Mouse (Mus musculus) gastrocnemius, postnatal 4 days (tissue): Measurements from ENCODE around the gene Prkcb. TPM values are rescaled to one million over a fixed set of nuclear protein-coding genes. Genes with fewer than 3 reads are reported as not detected.

ENCODE experiments used
- DNase-seq, 2 experiments: peaks; one replicate each; pipeline ENCODE4 v3.0.0; 2021 to 2022; ENCODE audit warnings: low spot score in 2 of 2, mixed read lengths in 2 of 2
- total RNA-seq, 2 experiments: library from RNA; stranded (reverse); gene quantifications; 2 replicates each; pipeline ENCODE4 v1.2.3; 2021

Prkcb gene
- total RNA-seq, 2 experiments from 2014 or later: 4.4 to 5.8 TPM

DNA sequence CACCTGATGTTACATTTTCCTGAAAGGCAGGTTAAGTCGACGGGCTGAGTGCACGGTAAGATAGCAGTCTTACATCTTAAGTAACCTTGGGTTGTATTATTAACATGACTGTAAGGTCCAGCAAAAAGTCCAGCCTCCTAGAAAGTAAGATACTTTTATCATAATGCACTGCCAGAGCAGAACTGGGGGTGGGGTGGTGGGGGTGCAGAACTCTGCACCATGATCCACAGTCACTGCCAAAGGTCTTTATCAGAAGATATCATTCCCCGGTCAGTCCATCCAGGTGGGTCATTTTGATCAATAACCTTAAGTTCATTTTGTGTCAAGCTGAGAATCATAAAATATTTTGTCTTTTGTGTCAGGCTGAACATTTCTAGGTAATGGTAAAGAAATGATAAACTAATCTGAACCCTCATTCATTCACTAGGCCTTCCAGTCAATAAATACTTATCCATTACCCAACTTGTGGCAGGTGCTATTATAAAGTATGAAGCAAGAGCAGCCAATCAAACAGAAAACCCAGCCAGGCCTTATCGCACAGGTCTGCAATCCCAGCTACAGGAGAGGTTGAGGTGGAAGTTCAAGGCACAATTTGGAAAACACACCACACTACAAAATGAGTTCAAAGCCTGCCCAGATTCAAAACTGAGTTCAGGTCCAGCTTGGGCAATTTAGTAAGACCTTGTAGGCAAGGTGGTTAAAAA is 369.0 kb downstream of the Prkcb start:
- DNase-seq: no peak

DNA sequence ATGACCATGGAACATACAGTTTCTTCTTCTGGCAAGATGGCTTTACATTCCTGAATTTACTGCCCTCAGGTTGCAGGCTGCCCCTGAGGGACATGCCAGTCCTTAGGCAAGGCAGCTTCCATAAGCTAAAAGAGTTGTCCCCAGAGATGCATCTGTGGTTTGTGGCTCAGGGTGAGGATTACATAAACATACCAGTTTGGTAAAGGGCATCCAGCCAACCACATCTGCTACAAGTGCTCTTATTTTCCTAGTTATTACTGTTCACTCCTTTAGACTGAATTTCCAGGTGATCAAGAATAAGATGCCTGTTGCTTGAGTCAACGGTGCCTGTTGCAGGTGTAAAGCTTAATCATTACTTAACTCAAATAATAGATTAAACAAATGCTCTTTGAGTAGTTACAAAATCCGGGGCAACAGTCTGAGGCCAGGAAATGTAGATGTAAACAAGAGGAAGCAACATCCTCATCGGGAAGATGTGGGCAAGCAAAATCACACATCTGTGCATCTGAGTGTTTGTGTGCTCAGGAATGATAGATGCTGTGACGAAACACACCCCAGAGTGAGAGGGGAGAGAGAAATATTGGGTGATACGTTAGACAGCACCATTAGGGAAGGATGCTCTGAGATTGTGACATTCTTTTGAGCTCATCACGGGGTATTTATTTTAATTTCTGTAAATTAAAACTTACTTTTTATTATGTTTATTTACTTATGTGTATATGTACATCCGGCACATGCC is 376.9 kb downstream of the Prkcb start:
- DNase-seq: no peak

DNA sequence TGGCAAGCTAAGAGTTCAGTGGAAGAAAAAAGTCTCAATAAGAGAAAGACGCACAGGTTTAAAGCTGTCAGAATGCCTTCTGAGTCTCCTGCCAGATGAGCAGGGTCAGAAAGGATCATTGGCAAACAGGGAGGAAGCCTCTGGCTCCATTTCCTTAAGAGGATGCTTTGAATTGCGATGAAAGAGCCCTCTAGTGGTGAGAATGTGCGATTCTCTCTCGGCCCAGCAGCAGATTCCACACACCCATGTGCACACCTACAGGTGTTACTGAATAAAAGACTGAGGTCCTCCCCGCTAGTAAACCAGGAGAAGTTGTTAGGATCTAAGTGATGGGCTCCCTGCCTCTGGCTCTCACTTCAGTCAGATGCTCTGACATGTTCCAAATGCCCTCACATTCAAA is 379.4 kb downstream of the Prkcb start:
- DNase-seq: no peak

DNA sequence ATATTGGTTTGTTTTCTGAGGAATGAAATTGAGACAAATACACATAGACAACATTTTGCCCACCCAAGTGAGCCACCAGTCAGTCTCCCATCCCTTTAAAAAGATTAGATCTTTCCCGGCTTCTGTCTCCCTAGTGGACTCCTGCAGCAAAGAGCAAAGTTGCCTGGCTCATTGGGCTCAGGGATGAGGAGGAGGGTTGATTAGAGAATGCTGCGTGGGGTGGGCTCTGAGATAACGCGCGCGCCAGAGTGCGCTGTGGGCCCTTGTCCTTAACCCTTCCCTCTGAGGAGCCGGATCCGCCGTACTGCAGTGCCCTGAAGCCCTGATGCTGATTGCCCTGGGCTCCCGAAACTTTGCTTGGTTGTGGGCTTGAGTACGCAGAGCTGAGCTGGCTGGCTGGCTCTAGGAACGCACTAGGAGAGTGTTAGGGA is 381.9 kb downstream of the Prkcb start, which contains the start of gene Cacng3:
TSS of gene Cacng3 (plus strand) at position 51 of the 431 bp plus-strand sequence.
- DNase-seq: peak in 1 of 2 experiments; percentile 8

- peak; percentile 84 to 93 for DNase-seq
These were observed 382.5 kb downstream of the Prkcb start for GRCm38 (mm10) chr7:122670873-122671641.

- no peak for DNase-seq
These were observed 384.4 kb downstream of the Prkcb start for GRCm38 (mm10) chr7:122672981-122673380.

- DNase-seq: no peak
These were observed 386.7 kb downstream of the Prkcb start for GRCm38 (mm10) chr7:122675207-122675606.

Other genes starting within 250 kb of the Prkcb start
- 10 to 100 TPM; 53.0 to 57.4 TPM for gene Ubfd1, start 221.6 kb upstream of the Prkcb start, total RNA-seq
- 10 to 100 TPM; 13.2 to 14.1 TPM for gene Ears2, start 221.5 kb upstream of the Prkcb start, total RNA-seq
- 100 to 1,000 TPM; 476 to 560 TPM for gene Ndufab1, start 186.9 kb upstream of the Prkcb start, total RNA-seq
- gene Palb2, start 155.8 kb upstream of the Prkcb start, total RNA-seq: 1 to 10 TPM; 2.0 to 2.4 TPM
- gene Dctn5, start 155.7 kb upstream of the Prkcb start, total RNA-seq: 10 to 100 TPM; 51.9 to 52.1 TPM
- gene Plk1, start 129.3 kb upstream of the Prkcb start, total RNA-seq: 10 to 100 TPM; 15.1 to 18.8 TPM
- not detected for gene Ern2, start 102.5 kb upstream of the Prkcb start, total RNA-seq
- 1 to 10 TPM; 5.1 to 5.4 TPM for gene Chp2, start 69.3 kb upstream of the Prkcb start, total RNA-seq